Mouse (Mus musculus) cerebellum, postnatal 25 days (tissue): ENCODE results near the gene Ppp6r3.
A peak's percentile ranks its signal among the peaks of the same experiment; 100 is the strongest.

ENCODE experiments used
- DNase-seq, 2 experiments: peaks; one replicate each; pipeline ENCODE4 v3.0.0; 2021; ENCODE audit warnings: mixed read lengths in 2 of 2

Gene Ppp6r3

DNA sequence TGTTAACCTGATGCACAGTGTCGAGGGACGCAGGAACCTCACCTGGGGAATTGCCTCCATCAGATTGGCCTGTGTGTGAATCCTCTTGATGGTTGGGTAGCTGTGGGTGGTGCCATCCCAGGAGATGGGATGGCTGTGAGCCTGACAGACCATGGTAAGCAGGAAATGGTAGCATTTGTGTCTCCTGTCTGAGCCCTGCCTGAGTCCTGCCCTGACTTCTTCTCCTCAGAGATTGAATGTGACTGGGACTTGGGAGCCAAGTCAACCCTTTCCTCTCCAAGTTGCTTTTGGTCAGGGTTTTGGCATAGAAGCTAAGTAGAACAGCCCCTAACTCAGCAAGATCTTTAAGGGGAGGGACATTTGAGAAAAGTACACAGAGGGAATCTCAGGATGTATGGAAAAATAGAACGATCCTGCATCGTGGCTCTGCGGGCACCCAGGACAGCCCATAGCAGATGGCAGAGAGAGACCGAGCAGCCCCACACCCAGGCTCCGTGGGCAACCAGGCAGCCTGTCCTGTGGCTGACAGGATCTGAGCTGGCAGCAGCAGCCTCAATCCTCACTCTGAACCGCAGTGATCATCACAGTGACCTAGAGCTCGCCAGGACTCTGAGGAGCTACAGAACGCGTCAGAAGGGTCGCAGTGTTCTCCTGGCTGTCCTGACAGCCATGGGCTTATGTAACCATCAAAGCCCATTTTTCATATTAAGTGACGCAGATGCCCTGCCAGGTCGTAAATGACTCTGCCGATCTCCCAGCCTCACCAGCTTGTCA lies 147.3 kb downstream of the Ppp6r3 start:
- peak; percentile 53 to 56 for DNase-seq

DNA sequence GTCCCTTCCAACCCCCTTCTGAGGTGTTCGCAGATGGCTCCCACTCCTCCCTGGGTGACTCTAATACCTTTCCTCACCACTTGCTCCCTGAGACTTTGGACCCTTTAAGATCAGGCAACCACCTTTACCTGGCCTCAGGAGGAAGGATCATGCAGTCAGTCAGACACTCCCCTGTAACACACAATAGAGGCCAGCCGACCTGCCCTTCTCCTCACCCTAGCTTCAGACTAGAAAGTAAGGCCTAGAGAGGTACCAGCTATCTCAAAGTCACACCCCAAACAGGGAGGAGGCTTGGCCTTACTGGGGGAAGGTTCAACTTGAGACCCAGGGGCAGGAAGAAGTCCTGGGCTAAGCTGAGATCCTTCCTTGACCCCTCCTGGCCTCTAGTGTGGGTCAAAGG lies 151.3 kb downstream of the Ppp6r3 start:
- DNase-seq = no peak

DNA sequence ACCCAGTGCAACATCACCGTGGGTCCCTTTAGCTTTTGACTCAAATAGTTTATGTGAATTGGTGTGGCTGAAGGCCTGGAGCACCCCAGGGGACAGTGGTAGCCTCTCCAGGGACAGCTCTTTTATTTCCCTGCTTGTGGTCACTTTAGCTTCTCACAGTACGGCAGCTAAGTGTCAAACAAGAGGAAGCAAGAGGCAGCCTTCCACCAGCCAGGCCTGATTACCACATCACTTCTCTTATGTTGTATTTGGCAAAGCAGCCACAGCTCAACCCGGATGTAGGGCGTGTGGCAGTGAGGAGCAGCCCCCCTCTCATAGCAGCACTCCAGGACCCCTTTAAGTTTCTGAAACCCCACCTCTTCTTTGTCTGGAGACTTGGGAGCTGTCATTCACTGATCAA lies 152.6 kb downstream of the Ppp6r3 start:
- no peak for DNase-seq

DNA sequence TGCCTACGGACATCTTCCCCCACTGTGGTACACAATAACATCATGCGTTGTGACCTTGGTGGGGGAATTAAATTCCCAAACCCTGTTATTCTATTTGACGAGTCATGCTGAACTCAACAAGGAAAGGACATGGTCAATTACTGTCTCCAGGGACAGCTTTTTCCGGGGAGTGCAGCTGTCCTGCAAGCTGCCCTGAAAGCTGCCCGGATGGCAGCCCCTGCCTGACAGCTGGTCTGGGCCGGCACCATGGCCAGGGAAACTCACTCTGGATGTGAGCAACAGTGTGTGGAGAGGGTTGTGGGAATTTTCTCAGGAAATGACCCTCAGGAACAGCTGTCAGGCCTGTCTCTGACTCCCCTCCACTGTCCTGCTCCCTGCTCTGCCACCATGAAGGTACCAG lies 153.1 kb downstream of the Ppp6r3 start:
- no peak for DNase-seq

DNA sequence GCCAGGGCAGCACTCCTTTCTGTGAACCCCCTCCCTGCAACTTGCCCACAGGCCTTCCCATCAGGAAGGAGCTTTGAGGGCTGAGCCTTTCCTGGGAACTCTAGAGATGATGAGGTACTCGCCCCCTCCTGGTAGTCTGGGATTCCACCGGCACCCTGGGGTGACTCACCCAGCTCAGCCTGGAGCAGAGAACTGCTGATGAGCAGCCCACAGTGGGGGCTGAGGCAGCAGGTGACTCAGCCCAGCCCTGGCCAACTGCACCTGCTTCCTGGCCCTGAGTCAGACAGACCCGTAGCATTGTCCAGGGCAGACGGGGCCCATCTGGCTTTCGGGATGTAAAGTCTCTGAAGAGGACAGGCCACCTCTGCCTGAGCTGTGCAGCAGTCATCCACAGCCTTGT lies 156.3 kb downstream of the Ppp6r3 start:
- DNase-seq = no peak

DNA sequence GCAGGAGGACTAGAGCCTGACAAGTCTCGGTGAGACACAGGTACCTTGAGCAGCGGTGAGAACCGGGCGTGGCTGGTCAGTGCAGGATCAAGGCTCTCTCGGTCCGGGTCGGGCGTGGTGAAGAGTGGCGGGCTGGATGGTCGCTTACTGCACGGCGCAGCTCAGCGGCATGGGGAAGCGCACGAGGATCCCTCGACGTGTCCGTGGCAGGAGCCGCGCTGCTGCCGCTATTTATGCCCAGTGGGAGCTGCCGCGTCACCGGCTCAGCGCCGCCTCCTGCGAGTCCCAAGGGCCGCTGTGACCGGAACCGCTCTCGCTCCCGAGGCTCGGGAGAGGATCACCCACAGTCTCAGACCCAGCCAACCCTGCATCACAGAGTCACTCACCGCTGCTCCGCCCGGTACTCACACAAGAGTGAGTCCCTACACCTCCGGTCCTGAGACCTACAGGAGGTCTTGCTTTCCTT lies 161.2 kb downstream of the Ppp6r3 start, which contains the start of gene Gal:
Gene Gal (minus strand): TSS at position 277 of the 466 bp plus-strand sequence.
- DNase-seq = peak; percentile 8 to 19

DNA sequence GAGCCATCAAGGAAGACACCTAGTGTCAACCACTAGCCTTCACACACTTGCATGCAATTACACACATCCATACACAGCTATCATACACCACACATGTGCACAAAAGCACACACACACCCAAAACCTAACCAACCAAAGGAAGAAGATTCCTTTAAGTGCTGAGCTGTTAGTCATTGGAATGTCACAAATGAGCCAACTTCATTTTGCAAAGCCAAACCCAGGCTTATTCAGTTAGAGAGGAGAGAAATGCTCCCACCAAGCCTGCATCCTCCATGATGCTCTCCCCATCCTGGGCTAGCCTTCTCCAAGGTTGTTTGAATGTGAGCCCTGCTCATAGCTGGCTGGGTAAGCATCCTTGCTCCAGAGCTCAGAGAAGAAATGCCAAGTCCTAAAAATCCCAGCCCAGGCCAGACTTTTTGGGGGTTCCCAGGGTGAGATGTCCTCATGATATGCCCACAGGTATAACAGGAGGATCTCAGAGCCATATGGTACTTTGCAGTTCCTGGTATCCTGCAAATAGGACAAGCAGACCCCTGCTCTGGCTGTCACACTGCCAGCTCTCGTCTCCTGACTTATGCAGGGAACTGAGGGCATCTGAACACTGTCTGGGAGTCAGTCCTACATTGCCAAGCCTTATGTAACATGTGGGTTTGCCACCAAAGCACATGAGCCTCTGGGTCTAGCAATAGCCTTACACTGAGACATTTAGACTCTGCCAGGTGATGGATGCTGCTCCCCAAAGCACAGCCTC lies 169.8 kb downstream of the Ppp6r3 start:
- no peak for DNase-seq
